ENCODE assay signal across 23 mouse cellular contexts in the genomic region with DNA sequence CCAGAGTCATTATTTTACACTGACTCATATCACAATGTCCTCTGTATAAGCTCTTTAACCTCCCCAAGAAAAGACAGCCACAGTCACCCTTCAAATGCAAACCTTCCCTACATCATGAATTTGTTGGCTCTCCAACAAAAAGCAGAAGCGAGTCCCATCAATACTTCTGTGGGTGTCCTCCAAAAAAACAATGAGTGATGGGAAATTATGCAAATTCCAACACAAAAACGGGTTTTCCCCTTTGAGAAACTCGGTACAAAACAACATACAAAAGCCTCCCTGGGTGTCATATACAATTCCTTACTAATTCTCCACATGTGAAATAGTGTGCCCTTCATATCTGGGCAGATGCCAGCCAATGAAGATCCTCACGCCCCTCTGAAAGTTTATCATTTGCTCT.
DNase-seq lines count a peak whose midpoint lies in the region; ATAC-seq and TF ChIP-seq lines count a peak whose summit lies in the region.
"Had no signal": no experiment of that assay in that cellular context is flagged by ENCODE, and none has a peak within 500 bp of the region (broad histone marks: within the 10 kb centered on the region; RNA-seq: fewer than 3 reads in every experiment).

No protein-coding gene starts in this region.

- H3K27ac ChIP-seq in CH12.LX (ENCODE audit: insufficient read depth, low read depth) = no peak overlapping the region
- no peak overlapping the region for H3K27ac ChIP-seq in midbrain, embryonic 15.5 days
- H3K27ac ChIP-seq: embryonic facial prominence, embryonic 13.5 days; embryonic facial prominence, embryonic 15.5 days; forebrain, embryonic 10.5 days; forebrain, embryonic 12.5 days had no signal

- no peak for TF ChIP-seq RAD21 in CH12.LX (IDR thresholded peaks at IDR 0.05; ENCODE audit: low read depth, low read length)

- WGBS in midbrain, embryonic 15.5 days = 72% methylated on average over 4 of the region's 4 CpGs

- peak overlapping the region; percentile 83 for H3K4me2 ChIP-seq in CH12.LX (ENCODE audit: insufficient read depth, low read depth, poor library complexity, severe bottlenecking)
- H3K4me2 ChIP-seq in midbrain, embryonic 15.5 days = no peak overlapping the region
- H3K4me2 ChIP-seq: embryonic facial prominence, embryonic 13.5 days; embryonic facial prominence, embryonic 15.5 days; forebrain, embryonic 12.5 days had no signal

- H3K9ac ChIP-seq in CH12.LX (ENCODE audit: insufficient read depth, low read depth) = no peak overlapping the region
- no peak overlapping the region for H3K9ac ChIP-seq in midbrain, embryonic 15.5 days
- H3K9ac ChIP-seq: embryonic facial prominence, embryonic 13.5 days; embryonic facial prominence, embryonic 15.5 days; forebrain, embryonic 12.5 days had no signal

- in situ Hi-C loops in CH12.LX (cut with MboI; ENCODE audit: low pct_ligation_motif_present, low pct_unique_long_range_greater_than_20kb, low sequenced_read_pairs) = no loop called here

- ATAC-seq in midbrain, embryonic 15.5 days (replicated peaks) = no peak
- ATAC-seq: forebrain, embryonic 14.5 days; forebrain, embryonic 16.5 days had no signal

- peak; percentile 23 for DNase-seq in CD4-positive, CD25-positive, alpha-beta regulatory T cell, adult 2 months (ENCODE audit: low read depth, low spot score)
- DNase-seq in CH12.LX (ENCODE audit: extremely low read depth) = peak; percentile 64
- peak; percentile 58 for DNase-seq in induced T-regulatory cell, adult 2 months (ENCODE audit: low read depth)
- DNase-seq in cerebellum, postnatal 4 days (ENCODE audit: low spot score in 2 of 2) = no peak
- DNase-seq in natural killer cell, adult 2 months (ENCODE audit: low spot score in 2 of 2) = no peak
- DNase-seq: adrenal gland, adult 8-10 months; adrenal gland, postnatal 14 days; adrenal gland, postnatal 36 days; B cell, adult 2 months; cerebellum, adult 11-12 months; cerebellum, adult 2 months; cerebellum, adult 9-10 months; cerebellum, postnatal 10 days; cerebellum, postnatal 25 days; embryo, embryonic 11 days had no signal

- peak; percentile 67 for TF ChIP-seq EP300 in CH12.LX (IDR thresholded peaks at IDR 0.05; ENCODE audit: low read length)

- no peak for TF ChIP-seq CTCF in CH12.LX (conservative IDR thresholded peaks at IDR 0.05 in 1 of 2, IDR thresholded peaks at IDR 0.05 in 1 of 2; ENCODE audit: low read depth in 2 of 2, low read length in 2 of 2)

- TF ChIP-seq POLR2A in CH12.LX (IDR thresholded peaks at IDR 0.05; ENCODE audit: low read depth, low read length) = no peak

- H3K4me3 ChIP-seq in CH12.LX (replicated peaks in 1 of 3; ENCODE audit: low read depth in 2 of 3, low read length in 2 of 3, poor library complexity in 1 of 3) = no peak overlapping the region
- no peak overlapping the region for H3K4me3 ChIP-seq in midbrain, embryonic 15.5 days
- H3K4me3 ChIP-seq: embryonic facial prominence, embryonic 13.5 days; embryonic facial prominence, embryonic 15.5 days; erythroblast, embryonic 14.5 days; forebrain, embryonic 10.5 days; forebrain, embryonic 12.5 days had no signal

- H3K79me2 ChIP-seq in CH12.LX (replicated peaks; ENCODE audit: control insufficient read depth, extremely low read depth, insufficient read depth, poor library complexity, severe bottlenecking) = no peaks in the 10 kb centered on the region

- H3K4me1 ChIP-seq in CH12.LX (ENCODE audit: control insufficient read depth in 1 of 2, insufficient read depth in 2 of 2) = peaks cover 8 to 22% of the 10 kb centered on the region in 2 experiments; a peak in 3 of 4 replicates
- no peaks in the 10 kb centered on the region for H3K4me1 ChIP-seq in midbrain, embryonic 15.5 days
- H3K4me1 ChIP-seq: embryonic facial prominence, embryonic 13.5 days; embryonic facial prominence, embryonic 15.5 days; forebrain, embryonic 12.5 days had no signal

- H3K27me3 ChIP-seq in CH12.LX (replicated peaks) = no peaks in the 10 kb centered on the region
- no peaks in the 10 kb centered on the region for H3K27me3 ChIP-seq in midbrain, embryonic 15.5 days (replicated peaks)
- H3K27me3 ChIP-seq: embryonic facial prominence, embryonic 13.5 days; embryonic facial prominence, embryonic 15.5 days; forebrain, embryonic 12.5 days had no signal

- H3K9me3 ChIP-seq in CH12.LX (replicated peaks; ENCODE audit: low read length) = no peaks in the 10 kb centered on the region
- H3K9me3 ChIP-seq in midbrain, embryonic 15.5 days = no peaks in the 10 kb centered on the region
- H3K9me3 ChIP-seq: embryonic facial prominence, embryonic 13.5 days; embryonic facial prominence, embryonic 15.5 days; forebrain, embryonic 10.5 days; forebrain, embryonic 12.5 days had no signal

- no peaks in the 10 kb centered on the region for H3K36me3 ChIP-seq in CH12.LX (replicated peaks in 1 of 2; ENCODE audit: control insufficient read depth in 1 of 2, insufficient read depth in 1 of 2, low read length in 1 of 2)
- no peaks in the 10 kb centered on the region for H3K36me3 ChIP-seq in midbrain, embryonic 15.5 days (replicated peaks)
- H3K36me3 ChIP-seq: embryonic facial prominence, embryonic 13.5 days; embryonic facial prominence, embryonic 15.5 days; forebrain, embryonic 10.5 days; forebrain, embryonic 12.5 days had no signal

- dilution Hi-C loops in CH12.LX (cut with MboI; ENCODE audit: extremely low pct_ligation_motif_present, extremely low pct_unique_long_range_greater_than_20kb, low sequenced_read_pairs) = no loop called here

TF ChIP-seq in CH12.LX, 34 proteins besides CTCF, POLR2A, EP300 and RAD21:
- TF ChIP-seq ZC3H11A (IDR thresholded peaks at IDR 0.05; ENCODE audit: low read depth, low read length) (no peak), SMC3 (IDR thresholded peaks at IDR 0.05; ENCODE audit: low read depth, low read length) (no peak), NELFE (IDR thresholded peaks at IDR 0.05; ENCODE audit: low read depth, low read length) (no peak), KAT2A (IDR thresholded peaks at IDR 0.05; ENCODE audit: insufficient replicate concordance, low read length) (no peak), MXI1 (IDR thresholded peaks at IDR 0.05; ENCODE audit: low read depth, low read length) (no peak), ZMIZ1 (IDR thresholded peaks at IDR 0.05; ENCODE audit: low read depth, low read length) (no peak), USF2 (conservative IDR thresholded peaks at IDR 0.05; ENCODE audit: low read depth, low read length) (no peak), ZNF384 (IDR thresholded peaks at IDR 0.05; ENCODE audit: low read depth, low read length) (peak; percentile 65), TCF12 (IDR thresholded peaks at IDR 0.05; ENCODE audit: low read depth, low read length) (no peak), NRF1 (IDR thresholded peaks at IDR 0.05; ENCODE audit: low read depth, low read length) (no peak), ELF1 (IDR thresholded peaks at IDR 0.05; ENCODE audit: low read depth, low read length) (no peak), IRF4 (IDR thresholded peaks at IDR 0.05; ENCODE audit: low read depth, low read length) (peak; percentile 37; the same call in 1 of the 2 replicates), UBTF (IDR thresholded peaks at IDR 0.05; ENCODE audit: low read depth, low read length) (no peak), HCFC1 (IDR thresholded peaks at IDR 0.05; ENCODE audit: low read depth, low read length) (no peak), PAX5 (IDR thresholded peaks at IDR 0.05; ENCODE audit: low read length) (no peak), JUND (conservative IDR thresholded peaks at IDR 0.05; ENCODE audit: low read depth, low read length) (no peak), SIN3A (IDR thresholded peaks at IDR 0.05; ENCODE audit: low read length) (no peak), E2F4 (IDR thresholded peaks at IDR 0.05; ENCODE audit: insufficient replicate concordance, low read depth, low read length) (no peak)

Comparison
In these comparisons a context has a peak if more than half of its experiments do, and no peak if none do; other contexts are left out.
1. DNase-seq: peak in CD4-positive, CD25-positive, alpha-beta regulatory T cell, adult 2 months (single experiment), CH12.LX (single experiment) and induced T-regulatory cell, adult 2 months (single experiment); none in cerebellum, postnatal 4 days (0 of 2) and natural killer cell, adult 2 months (0 of 2).